Mouse (Mus musculus) testis, adult 2 months (tissue): Measurements from ENCODE around the gene Tpk1.

Experiments used
- CTCF ChIP-seq: fragments of 200-500 bp; IDR thresholded peaks from 2 replicates; pipeline ENCODE4 v1.5.1; 2012; ENCODE audit warnings: low read depth, mild to moderate bottlenecking, inconsistent platforms, low read length, moderate library complexity; ENCODE audit not compliant: control insufficient read depth, insufficient read depth, insufficient replicate concordance
- POLR2A ChIP-seq: fragments of 200-500 bp; IDR thresholded peaks from 2 replicates; pipeline ENCODE4 v1.6.1; 2012; ENCODE audit warnings: low read depth, mild to moderate bottlenecking, inconsistent platforms, low read length, moderate library complexity; ENCODE audit not compliant: control insufficient read depth

DNA sequence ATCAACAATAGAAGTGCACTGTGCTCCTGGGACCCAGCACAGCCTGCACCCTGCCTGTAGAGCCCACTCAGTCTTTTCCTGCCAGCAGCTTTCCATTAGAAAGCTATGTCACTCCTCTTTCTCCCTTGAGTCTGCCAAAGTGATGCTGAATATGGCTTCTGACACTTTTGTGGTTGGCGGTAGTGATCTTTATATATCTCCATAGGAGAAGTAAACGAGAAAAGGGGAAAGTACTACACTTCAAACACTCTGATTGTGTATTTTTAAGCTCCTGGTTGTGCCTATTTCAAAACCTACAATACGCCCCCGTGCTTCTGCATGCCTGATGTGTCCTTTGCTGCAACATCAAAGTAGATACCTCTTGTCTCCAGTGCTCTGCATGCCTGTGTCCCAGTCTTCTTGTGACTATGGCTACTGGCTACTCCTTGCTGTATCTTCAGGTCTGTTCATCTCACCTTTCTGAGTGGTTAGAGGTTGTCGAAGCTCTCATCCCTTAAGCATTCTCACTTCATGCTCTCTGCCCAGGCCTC is 302.7 kb downstream of the Tpk1 start:
- TF ChIP-seq POLR2A (no peak), CTCF (no peak)
